Mouse (Mus musculus): ENCODE measurements at regions not wholly inside any gene's neighbourhood (a gene's known extent, or its start where the extent isn't known, plus 50 kb on each side); places are given as distances from the start of the nearest gene placed in this dataset.

GRCm38 (mm10) chr14:72942571-72942970, 106.3 kb downstream of the Cysltr2 start:
- Histone ChIP-seq H3K4me1 (replicated peaks) (no peaks in the 10 kb centered on the region), H3K36me3 (no peaks in the 10 kb centered on the region), H3K9ac (no peak overlapping the region), H3K27ac (replicated peaks) (no peak overlapping the region), H3K27me3 (no peaks in the 10 kb centered on the region), H3K4me2 (no peak overlapping the region), H3K4me3 (no peak overlapping the region), H3K9me3 (no peaks in the 10 kb centered on the region)
- ATAC-seq (ENCODE audit: low read depth) = no peak
- WGBS = 95% methylated on average over 2 of the region's 2 CpGs

DNA sequence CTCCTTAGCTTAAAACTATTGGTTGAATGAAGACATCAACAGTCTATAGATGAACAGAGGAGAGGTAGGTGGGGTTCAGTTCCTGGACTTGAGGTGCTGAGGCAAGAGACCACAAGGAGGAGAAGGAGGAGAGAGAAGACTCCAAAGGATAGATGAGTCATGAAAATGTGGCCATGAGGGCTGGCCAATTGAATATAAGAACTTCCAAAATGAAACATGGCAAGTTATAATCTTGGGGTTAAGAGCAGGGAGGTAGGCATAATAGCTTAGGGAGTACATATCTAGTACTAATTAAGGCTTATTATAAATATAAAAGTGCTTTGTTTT, 109.9 kb downstream of the Cysltr2 start:
- no peaks in the 10 kb centered on the region for H3K27me3 ChIP-seq
- H3K9me3 ChIP-seq = no peaks in the 10 kb centered on the region
- no peak for ATAC-seq (ENCODE audit: low read depth)
- H3K4me1 ChIP-seq (replicated peaks) = no peaks in the 10 kb centered on the region
- H3K4me3 ChIP-seq = no peak overlapping the region
- no peak overlapping the region for H3K4me2 ChIP-seq
- no peaks in the 10 kb centered on the region for H3K36me3 ChIP-seq
- H3K27ac ChIP-seq (replicated peaks) = no peak overlapping the region
- no peak overlapping the region for H3K9ac ChIP-seq

- H3K36me3 ChIP-seq = no peaks in the 10 kb centered on the region
- H3K4me3 ChIP-seq = no peak overlapping the region
- H3K4me2 ChIP-seq = no peak overlapping the region
- no peak overlapping the region for H3K9ac ChIP-seq
- H3K27ac ChIP-seq (replicated peaks) = no peak overlapping the region
- no peak for ATAC-seq (ENCODE audit: low read depth)
- no peaks in the 10 kb centered on the region for H3K4me1 ChIP-seq (replicated peaks)
- no peaks in the 10 kb centered on the region for H3K9me3 ChIP-seq
- no peaks in the 10 kb centered on the region for H3K27me3 ChIP-seq
Observed at GRCm38 (mm10) chr14:72938382-72939066, 110.4 kb downstream of the Cysltr2 start.

DNA sequence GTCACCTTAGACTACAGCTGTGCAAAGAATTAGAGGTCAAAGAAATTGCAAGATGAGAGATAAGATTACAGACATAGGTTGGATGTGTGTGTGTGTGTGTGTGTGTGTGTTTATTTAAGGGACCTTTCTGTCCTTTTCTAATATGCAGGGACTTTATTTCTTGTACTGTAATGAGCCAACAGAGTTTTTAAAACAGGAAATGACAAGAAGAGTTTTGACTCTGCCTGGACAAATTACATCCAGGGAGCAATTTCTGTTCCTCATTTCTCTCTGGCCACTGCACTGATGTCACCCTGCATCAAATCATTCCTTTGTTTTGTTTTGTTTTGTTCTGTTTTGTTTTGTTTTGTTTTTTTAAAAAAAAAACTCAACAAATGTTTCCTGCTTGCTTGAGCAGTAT, 115.3 kb downstream of the Cysltr2 start:
- Histone ChIP-seq H3K27ac (replicated peaks) (no peak overlapping the region), H3K27me3 (no peaks in the 10 kb centered on the region), H3K9ac (no peak overlapping the region), H3K4me2 (no peak overlapping the region), H3K9me3 (no peaks in the 10 kb centered on the region), H3K4me1 (replicated peaks) (no peaks in the 10 kb centered on the region), H3K36me3 (no peaks in the 10 kb centered on the region), H3K4me3 (no peak overlapping the region)
- no peak for ATAC-seq (ENCODE audit: low read depth)

DNA sequence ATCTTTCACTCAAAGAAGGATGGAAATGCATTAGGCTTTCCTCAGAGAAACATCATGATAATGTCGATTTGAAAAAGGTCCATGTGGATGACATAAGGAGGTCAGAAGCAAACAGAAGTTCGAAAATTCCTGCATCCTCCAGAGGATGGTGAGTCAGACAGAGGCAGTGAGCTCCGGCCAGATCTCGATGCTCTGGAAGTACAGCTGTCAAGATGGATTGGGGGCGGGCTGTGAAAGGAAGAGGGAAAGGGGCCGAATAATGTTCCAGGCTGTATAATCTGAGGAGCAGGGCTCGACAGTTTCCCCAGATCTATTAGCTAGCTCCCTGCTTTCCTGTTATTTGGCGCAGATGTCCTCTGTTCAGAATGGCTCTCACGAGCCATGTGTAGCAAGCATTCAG, 116.6 kb downstream of the Cysltr2 start:
- no peak overlapping the region for H3K4me2 ChIP-seq
- H3K27me3 ChIP-seq = no peaks in the 10 kb centered on the region
- no peak for ATAC-seq (ENCODE audit: low read depth)
- no peaks in the 10 kb centered on the region for H3K36me3 ChIP-seq
- WGBS = 74% methylated on average over 9 of the region's 9 CpGs
- no peaks in the 10 kb centered on the region for H3K4me1 ChIP-seq (replicated peaks)
- no peak overlapping the region for H3K27ac ChIP-seq (replicated peaks)
- H3K9ac ChIP-seq = no peak overlapping the region
- H3K9me3 ChIP-seq = no peaks in the 10 kb centered on the region
- H3K4me3 ChIP-seq = no peak overlapping the region

DNA sequence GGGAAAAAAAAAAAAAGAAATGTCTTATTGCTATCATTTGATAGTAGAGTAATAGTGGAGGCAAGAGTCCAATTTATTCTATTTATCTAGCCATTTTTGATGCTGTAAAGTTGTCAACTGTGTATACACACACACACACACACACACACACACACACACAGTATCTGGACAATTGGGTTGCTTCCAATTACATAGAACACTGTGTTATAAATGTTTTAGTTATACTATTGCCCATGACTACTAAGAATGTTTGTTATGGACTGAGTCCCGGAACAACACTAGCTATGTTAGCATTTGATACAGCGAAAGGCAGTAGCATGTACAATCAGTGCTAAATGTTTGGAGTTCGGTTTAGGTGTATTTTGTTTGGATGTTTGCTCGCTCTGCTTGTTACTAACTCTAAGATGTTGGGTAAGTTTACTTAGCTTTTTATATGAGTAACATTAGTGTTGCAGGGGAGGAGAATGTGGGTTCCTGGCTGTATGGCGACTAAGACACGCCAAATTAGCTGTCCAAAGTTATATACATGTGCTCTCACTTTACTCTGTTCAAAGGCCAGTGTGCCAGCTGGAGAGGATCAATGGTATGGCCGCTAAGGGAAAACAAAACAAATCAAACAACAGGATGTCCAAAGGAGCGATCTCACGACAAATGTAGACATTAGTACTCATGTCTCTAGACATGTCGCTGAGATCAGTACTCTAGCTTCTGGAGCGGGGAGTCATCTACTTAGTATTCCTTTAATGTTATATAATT, 147.6 kb downstream of the Cysltr2 start:
- Histone ChIP-seq H3K4me3 (no peak overlapping the region), H3K9ac (no peak overlapping the region), H3K4me2 (no peak overlapping the region), H3K36me3 (no peaks in the 10 kb centered on the region), H3K27me3 (no peaks in the 10 kb centered on the region), H3K27ac (replicated peaks) (no peak overlapping the region), H3K9me3 (no peaks in the 10 kb centered on the region), H3K4me1 (replicated peaks) (no peaks in the 10 kb centered on the region)
- no peak for ATAC-seq (ENCODE audit: low read depth)
- 89% methylated on average over 11 of the region's 11 CpGs for WGBS

DNA sequence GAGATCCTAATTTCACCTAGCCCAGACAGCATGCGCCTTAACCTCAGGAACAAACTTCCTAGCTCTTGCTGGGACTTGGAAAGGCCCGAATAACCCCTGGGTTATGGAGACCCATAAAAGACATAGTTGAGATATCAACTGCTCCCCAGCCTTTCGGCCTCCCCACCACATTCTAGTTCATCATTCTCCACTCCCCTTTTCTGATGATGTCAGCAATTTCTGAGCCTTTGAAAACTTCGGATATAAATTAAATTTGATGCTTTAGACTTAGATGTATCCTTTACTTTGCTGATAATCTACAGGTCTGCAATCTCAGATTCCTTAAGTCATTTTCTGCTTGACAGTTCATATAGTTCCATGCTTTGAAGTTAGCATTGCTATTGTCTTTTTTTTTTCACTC, 149.3 kb downstream of the Cysltr2 start:
- Histone ChIP-seq H3K27ac (replicated peaks) (no peak overlapping the region), H3K4me3 (no peak overlapping the region), H3K9me3 (no peaks in the 10 kb centered on the region), H3K4me1 (replicated peaks) (no peaks in the 10 kb centered on the region), H3K9ac (no peak overlapping the region), H3K36me3 (no peaks in the 10 kb centered on the region), H3K4me2 (no peak overlapping the region), H3K27me3 (no peaks in the 10 kb centered on the region)
- ATAC-seq (ENCODE audit: low read depth) = no peak
- WGBS = 90% methylated on average over 4 of the region's 4 CpGs

GRCm38 (mm10) chr14:72892316-72892715, 156.6 kb downstream of the Cysltr2 start:
- Histone ChIP-seq H3K27me3 (no peaks in the 10 kb centered on the region), H3K4me2 (no peak overlapping the region), H3K9me3 (no peaks in the 10 kb centered on the region), H3K4me3 (no peak overlapping the region), H3K4me1 (replicated peaks) (no peaks in the 10 kb centered on the region), H3K27ac (replicated peaks) (no peak overlapping the region), H3K9ac (no peak overlapping the region), H3K36me3 (no peaks in the 10 kb centered on the region)
- WGBS = 78% methylated on average over 2 of the region's 2 CpGs
- no peak for ATAC-seq (ENCODE audit: low read depth)

- H3K4me2 ChIP-seq = no peak overlapping the region
- ATAC-seq (ENCODE audit: low read depth) = no peak
- no peaks in the 10 kb centered on the region for H3K4me1 ChIP-seq (replicated peaks)
- 84% methylated on average over 5 of the region's 5 CpGs for WGBS
- H3K27me3 ChIP-seq = no peaks in the 10 kb centered on the region
- no peaks in the 10 kb centered on the region for H3K9me3 ChIP-seq
- no peaks in the 10 kb centered on the region for H3K36me3 ChIP-seq
- H3K4me3 ChIP-seq = no peak overlapping the region
- H3K27ac ChIP-seq (replicated peaks) = no peak overlapping the region
- H3K9ac ChIP-seq = no peak overlapping the region
Observed at GRCm38 (mm10) chr14:72889663-72890062, 159.3 kb downstream of the Cysltr2 start.

- no peak overlapping the region for H3K27ac ChIP-seq (replicated peaks)
- H3K4me3 ChIP-seq = no peak overlapping the region
- ATAC-seq (ENCODE audit: low read depth) = no peak
Observed at GRCm38 (mm10) chr14:72887470-72888071, 161.3 kb downstream of the Cysltr2 start.

GRCm38 (mm10) chr14:72886935-72887369, 162.0 kb downstream of the Cysltr2 start:
- Histone ChIP-seq H3K36me3 (no peaks in the 10 kb centered on the region), H3K27ac (replicated peaks) (no peak overlapping the region), H3K4me1 (replicated peaks) (no peaks in the 10 kb centered on the region), H3K9ac (no peak overlapping the region), H3K27me3 (no peaks in the 10 kb centered on the region), H3K4me3 (no peak overlapping the region), H3K9me3 (no peaks in the 10 kb centered on the region), H3K4me2 (no peak overlapping the region)
- ATAC-seq (ENCODE audit: low read depth) = no peak
- WGBS = 81% methylated on average over 12 of the region's 12 CpGs

More at GRCm38 (mm10) chr14:72887470-72888071, 161.3 kb downstream of the Cysltr2 start:
- Histone ChIP-seq H3K9ac (no peak overlapping the region), H3K4me2 (no peak overlapping the region), H3K36me3 (no peaks in the 10 kb centered on the region), H3K27me3 (no peaks in the 10 kb centered on the region), H3K9me3 (no peaks in the 10 kb centered on the region), H3K4me1 (replicated peaks) (no peaks in the 10 kb centered on the region)
- 64% methylated on average over 14 of the region's 14 CpGs for WGBS

GRCm38 (mm10) chr14:72885824-72886223, 163.1 kb downstream of the Cysltr2 start:
- ATAC-seq (ENCODE audit: low read depth) = no peak
- no peak overlapping the region for H3K9ac ChIP-seq
- no peaks in the 10 kb centered on the region for H3K27me3 ChIP-seq
- WGBS = 90% methylated on average over 4 of the region's 4 CpGs
- H3K27ac ChIP-seq (replicated peaks) = no peak overlapping the region
- H3K36me3 ChIP-seq = no peaks in the 10 kb centered on the region
- H3K4me3 ChIP-seq = no peak overlapping the region
- no peaks in the 10 kb centered on the region for H3K4me1 ChIP-seq (replicated peaks)
- no peaks in the 10 kb centered on the region for H3K9me3 ChIP-seq
- H3K4me2 ChIP-seq = no peak overlapping the region
